Mouse (Mus musculus): ENCODE results near the gene Npas2. TPM values are rescaled to one million over a fixed set of nuclear protein-coding genes. Genes with fewer than 3 reads are reported as not detected.

Gene Npas2
- polyA plus RNA-seq, 1 experiment from 2014 or later = 1.3 TPM

DNA sequence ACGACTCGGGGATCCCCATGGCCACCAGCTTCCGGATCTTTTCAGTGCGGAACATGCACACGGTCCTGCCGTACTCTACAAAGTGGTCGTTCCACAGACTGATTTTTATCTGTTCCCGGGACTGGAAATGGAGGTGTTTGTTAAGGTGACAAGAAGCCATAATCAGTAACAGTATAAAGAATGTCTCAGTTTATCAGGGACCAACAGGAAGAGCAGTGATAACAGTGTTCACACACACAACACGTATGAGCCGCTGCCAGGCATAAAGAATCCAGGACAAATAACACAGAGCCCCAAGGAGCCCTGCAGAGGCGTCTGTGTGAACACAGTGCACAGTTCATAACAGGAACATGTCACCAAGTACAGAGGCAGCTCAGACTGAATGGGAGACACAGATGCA is 195.8 kb downstream of the Npas2 start:
- H3K4me2 ChIP-seq (ENCODE audit: low read length) = no peak overlapping the region
- peaks cover 48% of the 10 kb centered on the region for H3K36me3 ChIP-seq (ENCODE audit: control insufficient read depth, insufficient read depth, low read length)
- H3K27ac ChIP-seq (replicated peaks in 1 of 2; ENCODE audit: control insufficient read depth in 1 of 2, insufficient read depth in 1 of 2, low read depth in 2 of 2, low read length in 2 of 2) = no peak overlapping the region
- no peak overlapping the region for H3K9ac ChIP-seq (ENCODE audit: low read length)
- H3K9me3 ChIP-seq (ENCODE audit: control insufficient read depth, low read length) = no peaks in the 10 kb centered on the region
- H3K27me3 ChIP-seq (ENCODE audit: control insufficient read depth, insufficient read depth, low read length) = no peaks in the 10 kb centered on the region
- ATAC-seq (ENCODE audit: insufficient number of reproducible peaks, insufficient read depth, low FRiP score, low read depth) = no peak
- H3K4me3 ChIP-seq (ENCODE audit: control insufficient read depth in 1 of 2, insufficient read depth in 1 of 2, low read depth in 1 of 2, low read length in 2 of 2) = no peak overlapping the region
- 0 out of 4 replicates have a peak, but pooled peaks cover 0 to 2% of the 10 kb centered on the region in 2 experiments for H3K4me1 ChIP-seq (ENCODE audit: control insufficient read depth in 2 of 2, insufficient read depth in 2 of 2, low read length in 2 of 2)
- WGBS = 66% methylated on average over 11 of the region's 11 CpGs

DNA sequence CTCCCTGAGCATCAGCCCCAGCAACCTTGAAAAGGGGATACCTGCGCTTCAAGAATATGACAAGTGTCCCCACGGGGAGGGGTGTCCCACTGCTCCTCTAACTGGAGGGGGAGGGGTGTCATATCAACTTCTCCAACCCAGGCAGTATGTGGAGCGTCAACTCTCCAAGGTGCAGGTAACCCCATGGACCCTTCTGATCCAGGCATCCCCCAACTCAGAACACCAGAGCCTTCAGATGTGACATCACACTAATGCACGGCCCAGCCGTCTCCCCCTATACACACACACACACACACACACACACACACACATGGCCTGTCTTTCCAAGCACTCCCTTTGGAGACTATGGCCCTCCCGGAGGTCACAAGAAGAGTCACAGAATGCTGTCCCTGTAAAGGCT is 198.1 kb downstream of the Npas2 start:
- no peaks in the 10 kb centered on the region for H3K27me3 ChIP-seq (ENCODE audit: control insufficient read depth, insufficient read depth, low read length)
- no peak overlapping the region for H3K27ac ChIP-seq (replicated peaks in 1 of 2; ENCODE audit: control insufficient read depth in 1 of 2, insufficient read depth in 1 of 2, low read depth in 2 of 2, low read length in 2 of 2)
- no peak for ATAC-seq (ENCODE audit: insufficient number of reproducible peaks, insufficient read depth, low FRiP score, low read depth)
- H3K4me3 ChIP-seq (ENCODE audit: control insufficient read depth in 1 of 2, insufficient read depth in 1 of 2, low read depth in 1 of 2, low read length in 2 of 2) = no peak overlapping the region
- WGBS = 87% methylated on average over 6 of the region's 6 CpGs
- H3K9me3 ChIP-seq (ENCODE audit: control insufficient read depth, low read length) = no peaks in the 10 kb centered on the region
- H3K4me2 ChIP-seq (ENCODE audit: low read length) = no peak overlapping the region
- no peak overlapping the region for H3K9ac ChIP-seq (ENCODE audit: low read length)
- H3K36me3 ChIP-seq (ENCODE audit: control insufficient read depth, insufficient read depth, low read length) = peaks cover 34% of the 10 kb centered on the region
- peaks cover 2% of the 10 kb centered on the region in 2 experiments; a peak in 1 of 4 replicates for H3K4me1 ChIP-seq (ENCODE audit: control insufficient read depth in 2 of 2, insufficient read depth in 2 of 2, low read length in 2 of 2)

DNA sequence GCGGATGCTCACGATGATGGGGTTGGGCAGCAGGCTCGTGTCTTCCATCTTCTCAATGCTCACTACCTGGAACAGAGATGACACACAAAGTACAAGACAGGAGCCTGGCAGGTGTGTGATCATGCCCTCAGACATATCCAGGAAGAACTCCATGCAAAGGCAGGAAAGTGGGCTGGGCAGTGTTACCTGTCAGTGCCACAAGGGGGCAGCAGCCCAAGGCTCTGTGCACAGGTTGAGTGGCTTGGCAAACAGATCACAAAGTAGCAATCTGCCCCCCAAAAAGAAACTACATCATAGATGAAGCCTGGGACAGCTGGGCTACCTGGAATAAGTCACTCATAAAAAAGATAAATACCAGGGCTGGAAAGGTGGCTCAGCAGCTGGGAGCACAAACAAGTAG is 198.7 kb downstream of the Npas2 start:
- no peak overlapping the region for H3K9ac ChIP-seq (ENCODE audit: low read length)
- whole genome bisulfite sequencing = 61% methylated on average over 3 of the region's 3 CpGs
- no peak overlapping the region for H3K4me3 ChIP-seq (ENCODE audit: control insufficient read depth in 1 of 2, insufficient read depth in 1 of 2, low read depth in 1 of 2, low read length in 2 of 2)
- H3K9me3 ChIP-seq (ENCODE audit: control insufficient read depth, low read length) = peaks cover 1% of the 10 kb centered on the region
- no peaks in the 10 kb centered on the region for H3K27me3 ChIP-seq (ENCODE audit: control insufficient read depth, insufficient read depth, low read length)
- peaks cover 2% of the 10 kb centered on the region in 2 experiments; a peak in 1 of 4 replicates for H3K4me1 ChIP-seq (ENCODE audit: control insufficient read depth in 2 of 2, insufficient read depth in 2 of 2, low read length in 2 of 2)
- ATAC-seq (ENCODE audit: insufficient number of reproducible peaks, insufficient read depth, low FRiP score, low read depth) = no peak
- no peak overlapping the region for H3K27ac ChIP-seq (replicated peaks in 1 of 2; ENCODE audit: control insufficient read depth in 1 of 2, insufficient read depth in 1 of 2, low read depth in 2 of 2, low read length in 2 of 2)
- H3K36me3 ChIP-seq (ENCODE audit: control insufficient read depth, insufficient read depth, low read length) = peaks cover 35% of the 10 kb centered on the region
- no peak overlapping the region for H3K4me2 ChIP-seq (ENCODE audit: low read length)

DNA sequence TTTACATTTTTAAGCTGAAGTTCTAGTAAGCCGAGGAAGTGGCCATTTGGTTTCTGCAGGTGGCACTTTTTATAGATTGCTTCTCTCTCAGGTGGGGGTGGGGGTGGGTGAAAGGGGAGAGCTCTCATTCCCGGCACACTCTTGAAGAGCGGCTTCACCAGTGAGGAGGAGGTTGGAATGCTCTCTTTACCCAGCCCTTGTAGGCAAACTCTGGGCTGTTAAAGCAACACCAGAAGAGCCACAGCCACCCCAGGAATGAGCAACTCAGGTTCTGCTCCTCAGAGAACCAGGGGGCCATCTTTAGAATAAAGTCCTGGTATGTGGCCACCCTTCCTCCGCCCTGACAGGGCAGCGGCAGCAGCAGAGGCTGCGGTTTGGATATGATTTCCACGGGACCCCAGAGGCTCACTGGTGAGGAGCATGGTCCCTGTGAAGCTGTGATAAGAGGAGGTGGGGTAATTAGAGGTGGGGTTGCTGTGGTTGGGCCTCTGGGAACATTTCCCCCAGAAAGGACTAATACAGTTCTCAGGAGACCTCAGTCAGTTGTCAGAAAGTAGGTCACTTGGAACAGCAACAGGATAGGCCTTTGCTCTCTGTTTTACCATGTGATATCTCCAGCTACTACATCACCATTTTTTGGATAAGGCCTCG is 199.8 kb downstream of the Npas2 start:
- peaks cover 2% of the 10 kb centered on the region in 2 experiments; a peak in 1 of 4 replicates for H3K4me1 ChIP-seq (ENCODE audit: control insufficient read depth in 2 of 2, insufficient read depth in 2 of 2, low read length in 2 of 2)
- peaks cover 46% of the 10 kb centered on the region for H3K36me3 ChIP-seq (ENCODE audit: control insufficient read depth, insufficient read depth, low read length)
- H3K9ac ChIP-seq (ENCODE audit: low read length) = no peak overlapping the region
- no peak for ATAC-seq (ENCODE audit: insufficient number of reproducible peaks, insufficient read depth, low FRiP score, low read depth)
- H3K27me3 ChIP-seq (ENCODE audit: control insufficient read depth, insufficient read depth, low read length) = no peaks in the 10 kb centered on the region
- no peak overlapping the region for H3K27ac ChIP-seq (replicated peaks in 1 of 2; ENCODE audit: control insufficient read depth in 1 of 2, insufficient read depth in 1 of 2, low read depth in 2 of 2, low read length in 2 of 2)
- no peak overlapping the region for H3K4me2 ChIP-seq (ENCODE audit: low read length)
- 76% methylated on average over 8 of the region's 8 CpGs for WGBS
- peaks cover 8% of the 10 kb centered on the region for H3K9me3 ChIP-seq (ENCODE audit: control insufficient read depth, low read length)
- H3K4me3 ChIP-seq (ENCODE audit: control insufficient read depth in 1 of 2, insufficient read depth in 1 of 2, low read depth in 1 of 2, low read length in 2 of 2) = no peak overlapping the region

DNA sequence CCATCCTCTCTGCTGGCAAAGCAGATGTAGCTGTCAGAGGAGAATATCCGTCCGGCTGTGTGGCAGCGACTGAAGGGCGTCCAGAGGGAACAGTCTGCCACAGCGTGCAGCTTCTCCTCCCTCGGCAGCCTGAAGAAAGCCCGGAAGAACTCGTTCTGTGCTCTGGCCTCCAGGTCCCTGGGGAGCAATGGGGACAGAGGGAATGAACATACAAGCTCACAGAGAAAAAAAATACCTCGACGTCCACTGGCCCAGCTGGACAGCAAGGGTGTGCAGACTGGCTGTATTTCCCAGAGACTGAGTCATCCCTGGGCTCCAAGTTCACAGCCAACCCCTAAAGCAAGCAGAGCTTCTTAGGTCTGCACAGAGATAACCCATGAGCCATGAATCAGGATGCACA is 200.6 kb downstream of the Npas2 start:
- peaks cover 2% of the 10 kb centered on the region in 2 experiments; a peak in 2 of 4 replicates for H3K4me1 ChIP-seq (ENCODE audit: control insufficient read depth in 2 of 2, insufficient read depth in 2 of 2, low read length in 2 of 2)
- no peak overlapping the region for H3K9ac ChIP-seq (ENCODE audit: low read length)
- H3K36me3 ChIP-seq (ENCODE audit: control insufficient read depth, insufficient read depth, low read length) = peaks cover 44% of the 10 kb centered on the region
- H3K4me2 ChIP-seq (ENCODE audit: low read length) = no peak overlapping the region
- whole genome bisulfite sequencing = 67% methylated on average over 10 of the region's 10 CpGs
- H3K9me3 ChIP-seq (ENCODE audit: control insufficient read depth, low read length) = peaks cover 8% of the 10 kb centered on the region
- no peak for ATAC-seq (ENCODE audit: insufficient number of reproducible peaks, insufficient read depth, low FRiP score, low read depth)
- H3K4me3 ChIP-seq (ENCODE audit: control insufficient read depth in 1 of 2, insufficient read depth in 1 of 2, low read depth in 1 of 2, low read length in 2 of 2) = no peak overlapping the region
- H3K27ac ChIP-seq (replicated peaks in 1 of 2; ENCODE audit: control insufficient read depth in 1 of 2, insufficient read depth in 1 of 2, low read depth in 2 of 2, low read length in 2 of 2) = no peak overlapping the region
- H3K27me3 ChIP-seq (ENCODE audit: control insufficient read depth, insufficient read depth, low read length) = no peaks in the 10 kb centered on the region

DNA sequence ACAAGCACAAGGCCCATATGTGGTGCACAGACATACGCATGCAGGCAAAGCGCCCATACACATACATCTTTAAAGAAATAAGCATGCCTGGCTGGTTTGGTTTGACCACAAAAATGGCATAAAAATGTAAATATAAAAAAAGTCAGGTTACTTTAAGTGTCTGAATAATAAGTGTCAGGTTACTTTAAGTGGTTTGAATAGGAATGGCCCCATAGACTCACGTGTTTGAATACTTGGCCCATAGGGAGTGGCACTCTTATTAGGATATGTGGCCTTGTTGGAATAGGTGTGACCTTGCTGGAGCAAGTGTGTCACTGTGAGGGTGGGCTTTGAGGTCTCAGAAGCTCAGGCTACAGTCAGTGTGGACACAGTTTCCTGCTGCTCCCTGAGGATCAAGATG is 201.1 kb downstream of the Npas2 start:
- Histone ChIP-seq H3K27ac (replicated peaks in 1 of 2; ENCODE audit: control insufficient read depth in 1 of 2, insufficient read depth in 1 of 2, low read depth in 2 of 2, low read length in 2 of 2) (no peak overlapping the region), H3K9ac (ENCODE audit: low read length) (no peak overlapping the region), H3K27me3 (ENCODE audit: control insufficient read depth, insufficient read depth, low read length) (no peaks in the 10 kb centered on the region), H3K36me3 (ENCODE audit: control insufficient read depth, insufficient read depth, low read length) (peaks cover 44% of the 10 kb centered on the region), H3K4me2 (ENCODE audit: low read length) (no peak overlapping the region), H3K4me3 (ENCODE audit: control insufficient read depth in 1 of 2, insufficient read depth in 1 of 2, low read depth in 1 of 2, low read length in 2 of 2) (no peak overlapping the region), H3K4me1 (ENCODE audit: control insufficient read depth in 2 of 2, insufficient read depth in 2 of 2, low read length in 2 of 2) (peaks cover 0 to 2% of the 10 kb centered on the region in 2 experiments; a peak in 2 of 4 replicates), H3K9me3 (ENCODE audit: control insufficient read depth, low read length) (peaks cover 8% of the 10 kb centered on the region)
- WGBS = 90% methylated on average over 3 of the region's 3 CpGs
- ATAC-seq (ENCODE audit: insufficient number of reproducible peaks, insufficient read depth, low FRiP score, low read depth) = no peak

DNA sequence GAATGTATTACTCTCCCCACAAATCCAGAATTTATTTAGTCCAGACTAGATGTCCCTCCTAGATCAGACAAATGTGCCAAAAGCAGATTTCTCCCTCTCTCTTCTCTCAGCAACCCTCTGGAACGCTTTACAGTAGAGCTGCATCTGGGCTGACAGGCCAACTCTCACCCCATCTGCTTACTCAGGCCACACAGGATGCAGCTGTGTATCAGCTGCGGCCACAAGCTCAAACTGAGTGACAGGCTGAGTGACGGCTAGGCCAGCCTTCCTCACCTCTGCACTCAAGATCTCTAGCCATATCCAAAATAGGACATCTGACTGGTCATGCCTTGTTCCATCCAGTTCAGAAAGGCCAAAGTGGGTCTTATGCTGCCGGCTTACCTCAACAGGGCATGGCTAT is 202.8 kb downstream of the Npas2 start:
- Histone ChIP-seq H3K36me3 (ENCODE audit: control insufficient read depth, insufficient read depth, low read length) (peaks cover 36% of the 10 kb centered on the region), H3K9ac (ENCODE audit: low read length) (no peak overlapping the region), H3K4me1 (ENCODE audit: control insufficient read depth in 2 of 2, insufficient read depth in 2 of 2, low read length in 2 of 2) (peaks cover 0 to 2% of the 10 kb centered on the region in 2 experiments; a peak in 2 of 4 replicates), H3K9me3 (ENCODE audit: control insufficient read depth, low read length) (peaks cover 8% of the 10 kb centered on the region), H3K4me3 (ENCODE audit: control insufficient read depth in 1 of 2, insufficient read depth in 1 of 2, low read depth in 1 of 2, low read length in 2 of 2) (no peak overlapping the region), H3K27ac (replicated peaks in 1 of 2; ENCODE audit: control insufficient read depth in 1 of 2, insufficient read depth in 1 of 2, low read depth in 2 of 2, low read length in 2 of 2) (no peak overlapping the region), H3K4me2 (ENCODE audit: low read length) (no peak overlapping the region), H3K27me3 (ENCODE audit: control insufficient read depth, insufficient read depth, low read length) (no peaks in the 10 kb centered on the region)
- WGBS = 45% methylated on average over 4 of the region's 4 CpGs
- ATAC-seq (ENCODE audit: insufficient number of reproducible peaks, insufficient read depth, low FRiP score, low read depth) = no peak

DNA sequence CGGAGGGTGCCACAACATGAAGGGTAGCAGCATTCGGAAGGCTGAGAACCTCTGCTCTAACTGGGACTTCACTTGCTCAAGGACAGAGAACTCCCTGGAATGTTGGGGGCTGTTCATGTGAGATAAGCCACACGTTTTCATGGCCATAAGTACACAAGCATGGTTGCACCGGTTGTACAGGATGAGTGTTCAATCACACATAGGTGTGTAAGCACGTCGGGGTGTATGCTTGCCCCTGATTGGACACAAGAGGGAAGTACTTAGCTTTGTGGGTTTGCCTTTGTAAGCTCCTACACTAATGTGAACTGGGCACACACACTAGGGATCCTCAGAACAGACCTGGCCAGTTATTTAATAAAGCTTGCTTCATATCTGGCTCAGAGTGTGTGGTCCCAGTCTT is 204.8 kb downstream of the Npas2 start:
- H3K9me3 ChIP-seq (ENCODE audit: control insufficient read depth, low read length) = peaks cover 8% of the 10 kb centered on the region
- peaks cover 0 to 2% of the 10 kb centered on the region in 2 experiments; a peak in 2 of 4 replicates for H3K4me1 ChIP-seq (ENCODE audit: control insufficient read depth in 2 of 2, insufficient read depth in 2 of 2, low read length in 2 of 2)
- H3K27ac ChIP-seq (replicated peaks in 1 of 2; ENCODE audit: control insufficient read depth in 1 of 2, insufficient read depth in 1 of 2, low read depth in 2 of 2, low read length in 2 of 2) = no peak overlapping the region
- peaks cover 32% of the 10 kb centered on the region for H3K36me3 ChIP-seq (ENCODE audit: control insufficient read depth, insufficient read depth, low read length)
- 73% methylated on average over 6 of the region's 6 CpGs for WGBS
- H3K9ac ChIP-seq (ENCODE audit: low read length) = no peak overlapping the region
- no peak for ATAC-seq (ENCODE audit: insufficient number of reproducible peaks, insufficient read depth, low FRiP score, low read depth)
- no peaks in the 10 kb centered on the region for H3K27me3 ChIP-seq (ENCODE audit: control insufficient read depth, insufficient read depth, low read length)
- no peak overlapping the region for H3K4me3 ChIP-seq (ENCODE audit: control insufficient read depth in 1 of 2, insufficient read depth in 1 of 2, low read depth in 1 of 2, low read length in 2 of 2)
- H3K4me2 ChIP-seq (ENCODE audit: low read length) = no peak overlapping the region

Measured in heart, embryonic 14.5 days (tissue).